Mouse (Mus musculus): Measurements from ENCODE around the gene Vcam1. TPM values are rescaled to one million over a fixed set of nuclear protein-coding genes. Genes with fewer than 3 reads are reported as not detected.

The Vcam1 gene
- polyA plus RNA-seq, 1 experiment: 19.2 TPM

DNA sequence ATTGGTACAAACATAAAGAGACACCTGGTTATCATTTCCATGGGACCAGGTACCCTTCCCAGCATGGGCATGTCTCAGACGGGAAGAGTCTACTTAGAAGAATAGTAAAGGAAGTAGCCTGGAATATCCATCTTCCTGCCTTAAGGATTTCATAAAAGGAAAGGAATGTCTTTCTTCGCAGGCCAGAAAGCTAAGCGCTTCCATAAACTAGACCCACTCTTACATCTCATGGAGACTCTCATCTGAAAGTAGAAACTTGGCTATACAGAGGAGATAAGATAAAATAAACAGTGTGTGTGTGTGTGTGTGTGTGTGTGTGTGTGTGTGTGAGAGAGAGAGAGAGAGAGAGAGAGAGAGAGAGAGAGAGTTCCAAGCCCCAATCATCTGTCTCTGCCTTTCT lies 36.9 kb downstream of the Vcam1 start:
- no peak for DNase-seq (ENCODE audit: extremely low spot score in 1 of 2, low spot score in 1 of 2)

DNA sequence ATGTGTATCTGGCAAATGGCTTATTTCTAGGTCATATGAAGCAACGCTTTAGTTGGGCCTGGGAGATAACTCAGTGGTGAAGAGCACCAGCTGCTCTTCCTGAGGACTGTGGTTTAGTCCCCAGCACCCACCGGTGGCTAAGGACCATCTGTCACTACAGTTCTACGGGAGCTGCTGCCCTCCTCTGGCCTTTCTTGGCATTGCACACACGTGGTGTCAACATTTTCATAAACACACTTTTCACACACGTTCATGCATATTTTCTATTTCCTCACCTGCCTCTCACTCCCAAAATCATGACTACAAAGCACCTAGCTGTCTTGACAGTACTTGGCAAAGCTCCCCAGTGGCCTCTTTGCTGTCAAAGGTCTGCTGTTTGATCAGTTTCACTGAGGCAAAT lies 37.8 kb downstream of the Vcam1 start:
- no peak for DNase-seq (ENCODE audit: extremely low spot score in 1 of 2, low spot score in 1 of 2)

DNA sequence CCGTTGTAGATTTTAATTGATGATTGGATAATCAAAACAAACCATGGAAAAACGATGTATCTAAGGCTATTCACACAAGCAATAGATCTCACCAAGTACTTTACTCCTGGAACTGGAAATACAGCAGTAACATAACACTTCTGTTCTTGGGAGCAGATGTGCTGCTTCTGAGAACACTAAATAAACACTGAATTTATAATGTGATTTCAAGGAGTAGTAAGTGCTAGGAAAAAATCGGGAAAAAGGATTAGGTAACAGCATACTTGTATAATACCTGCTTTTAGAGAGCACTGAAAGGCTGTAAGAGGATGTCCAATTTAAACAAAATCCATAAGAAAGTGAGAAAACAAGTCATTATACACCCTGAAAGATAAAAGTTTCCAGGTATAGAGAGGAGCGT lies 43.5 kb downstream of the Vcam1 start:
- DNase-seq (ENCODE audit: extremely low spot score in 1 of 2, low spot score in 1 of 2): no peak

DNA sequence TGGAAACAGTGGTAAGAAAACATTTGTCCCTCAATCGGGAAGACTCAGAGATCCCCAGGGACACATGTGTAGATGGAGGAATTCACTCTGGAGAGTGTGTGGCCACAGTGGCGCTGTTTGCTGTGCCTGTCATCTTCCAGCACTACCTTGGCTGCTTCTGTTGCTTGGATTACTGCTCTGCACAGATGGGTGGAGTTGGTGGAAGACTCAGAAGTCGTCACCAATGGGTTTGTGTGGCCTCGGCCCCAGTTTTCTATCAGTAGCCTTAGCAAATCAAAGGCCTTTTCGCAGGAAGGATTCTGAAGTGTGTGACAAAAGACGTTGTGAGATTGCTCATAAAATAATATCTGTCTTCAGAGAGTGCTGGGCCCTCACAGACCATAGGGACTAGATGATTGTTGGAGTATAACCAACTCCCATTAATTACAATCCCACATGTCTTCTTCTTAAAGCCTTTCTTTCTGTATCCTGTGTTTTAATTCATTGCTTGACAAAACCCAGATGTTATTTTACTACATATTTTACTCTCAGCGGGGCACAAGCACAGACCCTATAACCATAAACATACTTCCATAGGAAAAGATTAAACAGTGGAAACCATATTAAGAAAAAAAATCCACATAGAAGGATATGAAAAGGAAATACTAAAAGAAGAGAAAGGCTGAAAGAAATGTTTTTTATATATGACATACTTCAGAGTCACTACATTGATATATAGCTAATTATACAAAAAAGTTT lies 48.4 kb downstream of the Vcam1 start:
- DNase-seq (ENCODE audit: extremely low spot score in 1 of 2, low spot score in 1 of 2): no peak

DNA sequence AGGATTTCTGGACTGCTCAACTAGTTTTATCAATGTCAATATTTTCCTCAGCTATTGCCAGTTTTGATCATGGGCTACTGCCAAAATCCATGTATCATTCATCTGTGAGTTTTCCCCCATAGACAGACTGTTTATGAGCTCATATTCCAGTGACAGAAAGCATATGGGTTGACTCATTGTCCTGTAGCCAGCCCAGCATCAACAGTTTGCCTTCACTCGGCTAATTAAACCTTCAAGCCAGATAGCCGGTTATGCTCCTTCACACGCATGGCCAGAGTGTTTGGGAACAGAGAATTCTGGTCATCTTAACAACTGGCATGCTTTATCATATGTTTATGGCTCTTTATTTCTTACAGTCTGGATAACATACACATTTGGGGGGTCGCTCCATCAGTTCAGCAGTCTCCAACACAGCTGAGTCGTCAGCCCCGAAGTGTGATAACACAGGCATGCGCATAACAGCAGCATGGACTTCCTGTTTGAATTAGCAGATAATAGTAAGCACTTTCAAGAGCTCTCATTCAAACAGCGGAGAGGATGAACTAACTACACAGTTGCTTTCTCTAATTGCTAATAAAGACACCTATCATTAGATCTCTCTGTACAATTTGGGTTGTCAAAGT lies 49.2 kb downstream of the Vcam1 start:
- no peak for DNase-seq (ENCODE audit: extremely low spot score in 1 of 2, low spot score in 1 of 2)

DNA sequence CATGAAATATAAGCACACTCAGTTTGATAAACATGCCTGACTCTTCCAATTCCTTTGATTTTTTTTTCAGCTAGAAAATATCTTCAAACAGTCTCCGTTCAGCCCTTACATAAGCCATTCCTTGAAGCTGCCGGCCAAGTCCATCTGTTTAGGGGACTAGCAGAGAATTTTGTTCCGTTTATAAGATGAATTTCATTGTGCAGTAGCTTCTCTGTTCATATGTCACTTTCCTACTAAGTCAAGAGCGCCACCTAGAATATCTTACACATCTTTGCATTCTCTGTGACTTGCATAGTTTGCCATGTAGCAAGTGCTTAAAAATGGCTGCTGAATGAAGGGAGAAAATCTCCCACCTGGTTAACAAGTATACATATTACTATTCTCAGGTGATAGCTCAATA lies 51.0 kb downstream of the Vcam1 start:
- DNase-seq (ENCODE audit: extremely low spot score in 1 of 2, low spot score in 1 of 2): peak; percentile 3 to 33

DNA sequence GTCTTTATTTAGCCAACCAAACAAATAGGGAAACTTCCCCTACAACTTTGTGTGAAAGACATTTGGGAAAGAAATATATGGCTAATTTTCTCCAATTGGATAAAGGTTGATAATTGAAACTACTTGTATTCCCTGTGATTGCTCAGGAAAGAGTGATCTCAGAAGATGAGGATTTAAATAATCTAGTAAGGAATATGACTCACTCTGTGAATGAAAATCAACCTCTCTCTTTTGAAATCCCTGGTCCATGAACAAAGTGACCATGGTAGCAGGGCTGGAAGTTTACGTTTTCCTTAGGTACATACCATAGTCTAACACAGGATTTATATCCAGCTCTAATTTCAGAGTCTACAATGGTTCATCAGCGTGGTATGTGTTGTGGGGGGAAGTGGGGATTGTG lies 52.7 kb downstream of the Vcam1 start:
- DNase-seq (ENCODE audit: extremely low spot score in 1 of 2, low spot score in 1 of 2): no peak

DNA sequence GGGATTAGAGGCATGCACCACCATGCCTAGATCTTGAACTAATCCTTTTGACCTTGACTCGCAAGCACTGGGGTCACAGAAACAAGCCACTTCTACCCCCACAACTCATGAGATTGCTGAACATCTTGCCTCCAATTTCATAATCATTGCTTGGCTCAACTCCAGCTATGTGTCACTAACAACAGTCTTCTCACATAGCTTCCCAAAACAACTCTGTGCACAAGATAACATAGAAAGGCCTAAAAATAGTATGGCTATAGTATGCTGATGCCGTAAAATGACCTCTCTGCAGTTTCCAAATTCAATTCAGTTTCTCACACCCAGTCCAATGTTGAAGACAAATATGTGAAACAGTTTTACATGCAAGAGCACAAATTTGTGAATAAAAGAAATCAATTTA lies 56.9 kb downstream of the Vcam1 start:
- DNase-seq (ENCODE audit: extremely low spot score in 1 of 2, low spot score in 1 of 2): no peak

DNA sequence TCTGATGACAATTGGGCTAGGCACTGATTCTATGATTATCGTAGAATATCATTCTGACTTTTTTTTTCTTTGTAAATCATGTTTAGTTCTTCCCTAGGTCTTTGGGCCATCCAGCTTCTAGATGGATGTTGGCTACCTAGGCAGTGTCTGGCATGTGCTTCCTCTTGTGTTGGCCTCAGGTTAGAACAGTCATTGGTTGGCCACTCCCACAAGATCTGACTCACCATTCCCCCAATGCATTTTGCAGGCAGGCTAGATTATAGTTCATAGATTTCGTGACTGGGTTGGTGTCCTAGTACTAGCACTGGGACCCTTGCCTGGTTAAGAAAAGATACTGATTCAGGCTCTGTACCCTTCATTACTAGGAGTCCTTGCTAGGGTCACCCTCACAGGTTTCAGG lies 67.3 kb downstream of the Vcam1 start:
- no peak for DNase-seq (ENCODE audit: extremely low spot score in 1 of 2, low spot score in 1 of 2)

DNA sequence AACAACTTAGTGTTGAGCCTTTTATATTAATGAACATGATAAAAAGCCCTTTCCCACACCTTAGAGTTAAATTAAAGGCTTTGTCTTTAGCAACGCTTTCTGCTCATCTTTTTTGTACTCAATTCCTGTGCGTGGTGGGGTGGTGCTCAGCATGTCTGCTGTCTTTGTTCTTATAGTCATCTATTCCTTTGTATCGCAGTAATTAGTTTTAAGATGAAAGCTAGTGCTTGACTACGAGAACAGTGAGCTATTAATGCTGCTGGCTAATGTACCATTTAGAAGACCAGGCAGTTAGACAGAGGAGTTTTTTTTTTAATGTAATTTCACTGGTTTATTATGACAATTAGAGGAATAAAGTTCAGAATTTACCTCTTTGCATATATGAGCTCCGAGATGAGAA lies 69.2 kb downstream of the Vcam1 start:
- DNase-seq (ENCODE audit: extremely low spot score in 1 of 2, low spot score in 1 of 2): no peak

Other genes starting within 250 kb of the Vcam1 start
- 13.4 and 14.5 TPM in 2 replicates for gene Dph5, start 241.9 kb downstream of the Vcam1 start, polyA plus RNA-seq (2012; rRNA removed)
- gene Slc30a7, start 122.3 kb downstream of the Vcam1 start, polyA plus RNA-seq (2012; rRNA removed): 12.0 and 12.3 TPM in 2 replicates
- 29.9 and 30.3 TPM in 2 replicates for gene Extl2, start 122.2 kb downstream of the Vcam1 start, polyA plus RNA-seq (2012; rRNA removed)
- gene Gpr88, start 123.8 kb upstream of the Vcam1 start, polyA plus RNA-seq (2012; rRNA removed): 15.7 and 27.2 TPM in 2 replicates